Mouse (Mus musculus) neural tube, embryonic 12.5 days (tissue): ENCODE measurements at regions not wholly inside any gene's neighbourhood (a gene's known extent, or its start where the extent isn't known, plus 50 kb on each side); places are given as distances from the start of the nearest gene placed in this dataset.

ENCODE experiments used
- ATAC-seq: fragments of 200-750 bp; cut with Nextera tagmentation; 2 replicates; pipeline ENCODE4 v1.8.0; 2017; ENCODE audit warnings: low read depth, mild to moderate bottlenecking, moderate TSS enrichment, moderate library complexity; ENCODE audit not compliant: low FRiP score
- H3K27ac ChIP-seq: fragments of 300-500 bp; sonication (generic); 2 replicates; pipeline ENCODE4 v1.5.1; 2016
- H3K27me3 ChIP-seq: fragments of 300-500 bp; sonication (generic); replicated peaks from 2 replicates; pipeline ENCODE4 v1.6.1; 2016; ENCODE audit warnings: mild to moderate bottlenecking
- H3K36me3 ChIP-seq: fragments of 300-500 bp; sonication (generic); 2 replicates; pipeline ENCODE4 v1.6.1; 2016; ENCODE audit warnings: mild to moderate bottlenecking
- H3K4me1 ChIP-seq: fragments of 300-500 bp; sonication (generic); 2 replicates; pipeline ENCODE4 v1.6.1; 2016
- H3K4me2 ChIP-seq: fragments of 300-500 bp; sonication (generic); replicated peaks from 2 replicates; pipeline ENCODE4 v1.6.1; 2016; ENCODE audit warnings: mild to moderate bottlenecking
- H3K4me3 ChIP-seq: fragments of 300-500 bp; sonication (generic); 2 replicates; pipeline ENCODE4 v1.5.1; 2016
- H3K9ac ChIP-seq: fragments of 300-500 bp; sonication (generic); 2 replicates; pipeline ENCODE4 v1.6.1; 2016; ENCODE audit warnings: mild to moderate bottlenecking
- H3K9me3 ChIP-seq: fragments of 300-500 bp; sonication (generic); 2 replicates; pipeline ENCODE4 v1.6.1; 2016; ENCODE audit warnings: mild to moderate bottlenecking
- WGBS: fragments of 180-500 bp; shearing (Covaris S2); methylation state at CpG from one replicate; pipeline ENCODE4 v1.1.7; 2016; 5-methylcytosine and 5-hydroxymethylcytosine counted together

DNA sequence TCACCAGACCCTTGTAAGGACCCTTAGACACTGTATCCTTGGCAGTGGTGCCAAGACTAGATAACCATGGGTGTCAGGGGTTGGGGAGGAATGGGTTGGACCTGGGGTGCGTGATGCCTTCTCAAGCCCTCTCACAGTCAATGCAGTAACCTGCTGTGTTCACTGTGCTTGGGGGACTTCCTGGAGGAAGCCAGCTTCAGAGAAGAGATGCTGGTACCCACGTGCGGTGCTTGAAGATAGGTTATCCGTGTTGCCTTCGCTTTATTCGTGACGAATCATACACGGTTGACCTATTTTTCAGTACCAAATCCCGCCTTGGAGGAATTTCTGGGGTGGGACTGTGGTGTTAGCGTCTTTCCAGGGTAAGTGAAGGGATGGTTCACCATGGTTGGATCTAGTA, 138.1 kb upstream of the Rtl1 start:
- no peaks in the 10 kb centered on the region for H3K9me3 ChIP-seq
- H3K27ac ChIP-seq, result no peak overlapping the region
- peaks cover 49% of the 10 kb centered on the region for H3K36me3 ChIP-seq
- no peaks in the 10 kb centered on the region for H3K27me3 ChIP-seq
- H3K4me1 ChIP-seq, result no peaks in the 10 kb centered on the region
- WGBS, result 95% methylated on average over 10 of the region's 10 CpGs
- H3K9ac ChIP-seq, result no peak overlapping the region
- no peak for ATAC-seq
- no peak overlapping the region for H3K4me3 ChIP-seq
- no peak overlapping the region for H3K4me2 ChIP-seq

- no peak overlapping the region for H3K27ac ChIP-seq
- H3K4me3 ChIP-seq, result no peak overlapping the region
- H3K36me3 ChIP-seq, result peaks cover 49% of the 10 kb centered on the region
- H3K4me1 ChIP-seq, result no peaks in the 10 kb centered on the region
- H3K4me2 ChIP-seq, result no peak overlapping the region
- no peak overlapping the region for H3K9ac ChIP-seq
- ATAC-seq, result no peak
- no peaks in the 10 kb centered on the region for H3K27me3 ChIP-seq
- 95% methylated on average over 6 of the region's 6 CpGs for WGBS
- no peaks in the 10 kb centered on the region for H3K9me3 ChIP-seq
These were observed 138.8 kb upstream of the Rtl1 start for GRCm38 (mm10) chr12:109738911-109739310.

GRCm38 (mm10) chr12:109742486-109742885, 142.4 kb upstream of the Rtl1 start:
- Histone ChIP-seq H3K27ac (no peak overlapping the region), H3K36me3 (peaks cover 44% of the 10 kb centered on the region), H3K27me3 (no peaks in the 10 kb centered on the region), H3K4me1 (peaks cover 27% of the 10 kb centered on the region), H3K9me3 (no peaks in the 10 kb centered on the region), H3K9ac (no peak overlapping the region), H3K4me3 (no peak overlapping the region), H3K4me2 (no peak overlapping the region)
- no peak for ATAC-seq
- 92% methylated on average over 11 of the region's 11 CpGs for WGBS

GRCm38 (mm10) chr12:109743036-109743650, 143.0 kb upstream of the Rtl1 start:
- Histone ChIP-seq H3K27ac (no peak overlapping the region), H3K36me3 (peaks cover 39% of the 10 kb centered on the region), H3K9ac (no peak overlapping the region), H3K4me3 (no peak overlapping the region), H3K27me3 (no peaks in the 10 kb centered on the region), H3K9me3 (no peaks in the 10 kb centered on the region), H3K4me1 (peaks cover 34% of the 10 kb centered on the region), H3K4me2 (no peak overlapping the region)
- no peak for ATAC-seq
- 90% methylated on average over 24 of the region's 24 CpGs for WGBS

DNA sequence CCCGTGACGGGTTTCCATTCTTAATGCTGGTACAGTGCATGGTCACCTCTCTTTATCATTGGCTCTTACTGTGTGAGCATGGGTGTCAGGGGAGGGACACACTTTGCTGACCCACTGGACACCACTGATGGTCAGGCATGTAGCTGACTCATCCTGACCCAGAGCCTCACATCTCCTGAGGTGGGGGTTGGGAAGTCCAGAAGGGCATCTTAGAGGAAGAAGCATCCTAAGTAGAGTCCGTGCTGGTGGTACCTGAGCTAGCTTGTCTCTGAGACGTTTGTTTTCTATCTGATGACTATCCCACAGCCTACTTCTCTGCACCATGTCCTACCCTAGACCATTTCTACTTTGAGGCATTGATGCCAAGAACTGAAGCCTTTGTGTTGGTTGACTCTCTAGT, 144.1 kb upstream of the Rtl1 start:
- Histone ChIP-seq H3K27me3 (peaks cover 4% of the 10 kb centered on the region; the same call in 1 of the 2 replicates), H3K36me3 (peaks cover 37% of the 10 kb centered on the region), H3K9me3 (no peaks in the 10 kb centered on the region), H3K4me3 (no peak overlapping the region), H3K4me1 (peaks cover 44% of the 10 kb centered on the region), H3K27ac (no peak overlapping the region), H3K4me2 (no peak overlapping the region), H3K9ac (no peak overlapping the region)
- ATAC-seq, result no peak
- 91% methylated on average over 4 of the region's 4 CpGs for WGBS

- 0 out of 2 replicates have a peak overlapping the region, but pooled peaks have one; percentile 2 for H3K4me2 ChIP-seq
- H3K4me3 ChIP-seq, result no peak overlapping the region
- H3K4me1 ChIP-seq, result peaks cover 58% of the 10 kb centered on the region
- WGBS, result 43% methylated on average over 15 of the region's 15 CpGs
- H3K27me3 ChIP-seq, result peaks cover 4% of the 10 kb centered on the region; the same call in 1 of the 2 replicates
- no peak overlapping the region for H3K9ac ChIP-seq
- H3K36me3 ChIP-seq, result peaks cover 30% of the 10 kb centered on the region
- no peaks in the 10 kb centered on the region for H3K9me3 ChIP-seq
- ATAC-seq, result no peak
- H3K27ac ChIP-seq, result peak overlapping the region; percentile 46; the same call in 1 of the 2 replicates
These were observed 145.8 kb upstream of the Rtl1 start for GRCm38 (mm10) chr12:109745731-109746484.

- no peaks in the 10 kb centered on the region for H3K9me3 ChIP-seq
- H3K27me3 ChIP-seq, result peaks cover 4% of the 10 kb centered on the region; the same call in 1 of the 2 replicates
- H3K9ac ChIP-seq, result no peak overlapping the region
- no peak overlapping the region for H3K4me3 ChIP-seq
- H3K4me2 ChIP-seq, result no peak overlapping the region
- 0 out of 2 replicates have a peak overlapping the region, but pooled peaks have one; percentile 32 for H3K27ac ChIP-seq
- ATAC-seq, result no peak
- 77% methylated on average over 5 of the region's 5 CpGs for WGBS
- peaks cover 22% of the 10 kb centered on the region for H3K36me3 ChIP-seq
- H3K4me1 ChIP-seq, result peaks cover 58% of the 10 kb centered on the region
These were observed 147.1 kb upstream of the Rtl1 start for GRCm38 (mm10) chr12:109747201-109747600.

DNA sequence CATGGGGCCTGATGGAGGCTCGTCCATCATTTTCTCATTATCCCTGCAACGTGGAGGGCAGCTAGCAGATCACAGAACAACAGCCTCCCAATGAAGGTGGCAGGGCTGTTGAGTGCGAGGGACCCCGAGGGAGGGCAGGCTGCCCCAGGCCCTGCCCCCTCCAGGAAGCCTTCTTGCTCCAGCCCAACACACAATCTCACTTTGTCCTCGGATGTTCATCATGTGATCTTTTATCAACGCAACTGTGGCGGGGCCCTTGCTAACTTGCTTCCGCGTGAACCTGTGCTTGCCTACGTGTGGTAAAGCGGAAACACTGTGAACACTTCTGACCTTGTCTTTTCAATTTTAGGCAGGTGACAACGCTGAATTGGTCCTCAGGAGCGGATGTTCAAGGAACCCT, 147.6 kb upstream of the Rtl1 start:
- peaks cover 17% of the 10 kb centered on the region; the same call in 1 of the 2 replicates for H3K36me3 ChIP-seq
- H3K27ac ChIP-seq, result no peak overlapping the region
- H3K9me3 ChIP-seq, result no peaks in the 10 kb centered on the region
- H3K4me3 ChIP-seq, result no peak overlapping the region
- peaks cover 58% of the 10 kb centered on the region for H3K4me1 ChIP-seq
- 58% methylated on average over 13 of the region's 13 CpGs for WGBS
- peaks cover 4% of the 10 kb centered on the region; the same call in 1 of the 2 replicates for H3K27me3 ChIP-seq
- no peak overlapping the region for H3K4me2 ChIP-seq
- no peak overlapping the region for H3K9ac ChIP-seq
- ATAC-seq, result no peak

DNA sequence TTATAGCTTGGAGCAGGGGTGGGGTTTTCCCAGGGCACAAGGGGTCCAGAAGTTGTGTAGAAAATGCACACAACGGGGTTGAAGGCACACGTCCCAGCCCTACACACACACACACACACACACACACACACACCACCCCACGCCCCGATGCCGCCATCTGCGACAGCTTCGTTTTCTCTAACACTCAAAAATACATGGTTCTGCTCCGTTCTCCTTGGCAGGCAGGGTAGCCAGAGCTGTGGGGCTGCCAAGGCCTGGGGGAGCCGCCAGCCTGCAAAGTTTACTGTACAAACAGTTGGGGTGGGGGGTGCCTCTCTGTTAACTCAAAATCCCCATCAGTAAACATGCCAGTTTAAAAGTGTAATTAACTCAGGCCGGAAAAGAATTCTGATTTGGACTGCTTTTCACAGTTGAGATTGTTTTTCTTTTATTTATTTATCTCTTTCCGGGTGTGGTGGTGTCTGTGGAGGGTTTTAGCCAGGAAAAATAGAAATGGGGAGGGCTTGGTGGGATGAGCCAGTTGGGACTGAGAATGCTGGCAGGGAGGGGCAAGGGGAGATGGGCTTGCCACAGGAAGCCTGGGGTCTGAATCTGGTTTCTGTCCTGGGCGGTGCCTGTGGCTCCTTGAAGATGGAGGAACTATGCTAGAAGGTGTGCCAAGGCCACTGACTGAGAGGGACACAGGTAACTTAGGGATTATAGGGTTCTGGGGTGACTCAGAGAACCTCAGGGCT, 148.4 kb upstream of the Rtl1 start:
- Histone ChIP-seq H3K27me3 (peaks cover 4% of the 10 kb centered on the region; the same call in 1 of the 2 replicates), H3K4me3 (no peak overlapping the region), H3K9ac (no peak overlapping the region), H3K4me2 (no peak overlapping the region), H3K9me3 (no peaks in the 10 kb centered on the region), H3K36me3 (peaks cover 11% of the 10 kb centered on the region; the same call in 1 of the 2 replicates), H3K27ac (no peak overlapping the region), H3K4me1 (peaks cover 58% of the 10 kb centered on the region)
- ATAC-seq, result no peak
- WGBS, result 79% methylated on average over 12 of the region's 12 CpGs

- WGBS, result 36% methylated on average over 2 of the region's 2 CpGs
- no peak overlapping the region for H3K4me3 ChIP-seq
- H3K27me3 ChIP-seq, result peaks cover 4% of the 10 kb centered on the region; the same call in 1 of the 2 replicates
These were observed 149.1 kb upstream of the Rtl1 start for GRCm38 (mm10) chr12:109749256-109749655.

GRCm38 (mm10) chr12:109749711-109750243, 149.6 kb upstream of the Rtl1 start:
- no peaks in the 10 kb centered on the region for H3K9me3 ChIP-seq
- WGBS, result under 1% methylated on average over 14 of the region's 14 CpGs
- H3K27me3 ChIP-seq, result peaks cover 4% of the 10 kb centered on the region; the same call in 1 of the 2 replicates
- H3K4me1 ChIP-seq, result peaks cover 56% of the 10 kb centered on the region
- H3K36me3 ChIP-seq, result peaks cover 5% of the 10 kb centered on the region; the same call in 1 of the 2 replicates
- peak overlapping the region; percentile 70 for H3K27ac ChIP-seq
- ATAC-seq, result peak; percentile 85
- H3K9ac ChIP-seq, result peak overlapping the region; percentile 30; the same call in 1 of the 2 replicates
- peak overlapping the region; percentile 48 for H3K4me2 ChIP-seq
- no peak overlapping the region for H3K4me3 ChIP-seq

More at GRCm38 (mm10) chr12:109749256-109749655, 149.1 kb upstream of the Rtl1 start:
- peak overlapping the region; percentile 48 for H3K4me2 ChIP-seq
- 0 out of 2 replicates have a peak overlapping the region, but pooled peaks have one; percentile 30 for H3K9ac ChIP-seq
- H3K36me3 ChIP-seq, result peaks cover 5% of the 10 kb centered on the region; the same call in 1 of the 2 replicates
- H3K27ac ChIP-seq, result peak overlapping the region; percentile 70
- H3K4me1 ChIP-seq, result peaks cover 58% of the 10 kb centered on the region
- H3K9me3 ChIP-seq, result no peaks in the 10 kb centered on the region
- 0 out of 2 replicates have a peak, but pooled peaks have one; percentile 12 for ATAC-seq
